Mouse (Mus musculus): ENCODE measurements around the gene Ppp1r15b. TPM values are rescaled to one million over a fixed set of nuclear protein-coding genes. Genes with fewer than 3 reads are reported as not detected.

Ppp1r15b gene
- polyA plus RNA-seq (2012; rRNA removed; ENCODE audit: low replicate concordance), result 27.5 and 44.2 TPM in 2 replicates

GRCm38 (mm10) chr1:133130638-133131560, at the start of gene Ppp1r15b:
Gene Ppp1r15b, plus strand, starts transcription at chr1:133131143.

GRCm38 (mm10) chr1:133163820-133164431, 33.0 kb downstream of the Ppp1r15b start, which contains the start of gene Plekha6:
Gene Plekha6, plus strand, starts transcription at chr1:133164210.

Other genes with a start within 250 kb of the Ppp1r15b start
- 35.8 and 73.9 TPM in 2 replicates for gene Mdm4, start 100.6 kb upstream of the Ppp1r15b start, polyA plus RNA-seq (2012; rRNA removed; ENCODE audit: low replicate concordance)
- gene Pik3c2b, start 85.5 kb upstream of the Ppp1r15b start, polyA plus RNA-seq (2012; rRNA removed; ENCODE audit: low replicate concordance), result 13.3 and 15.9 TPM in 2 replicates
- gene Plekha6, start 33.1 kb downstream of the Ppp1r15b start, polyA plus RNA-seq (2012; rRNA removed; ENCODE audit: low replicate concordance), result 31.0 and 47.6 TPM in 2 replicates
- gene Golt1a, start 178.7 kb downstream of the Ppp1r15b start, polyA plus RNA-seq (2012; rRNA removed; ENCODE audit: low replicate concordance), result 0.14 TPM in 1 of 2 replicates, not detected in the other
- gene Kiss1, start 190.7 kb downstream of the Ppp1r15b start, polyA plus RNA-seq (2012; rRNA removed; ENCODE audit: low replicate concordance), result not detected in 2 replicates
- 0.16 and 0.32 TPM in 2 replicates for gene Ren1, start 219.4 kb downstream of the Ppp1r15b start, polyA plus RNA-seq (2012; rRNA removed; ENCODE audit: low replicate concordance)
- 1.0 and 2.3 TPM in 2 replicates for gene Etnk2, start 232.4 kb downstream of the Ppp1r15b start, polyA plus RNA-seq (2012; rRNA removed; ENCODE audit: low replicate concordance)